Mouse (Mus musculus): ENCODE measurements around the gene Dsn1. TPM values are rescaled to one million over a fixed set of nuclear protein-coding genes. Genes with fewer than 3 reads are reported as not detected.

The Dsn1 gene
- polyA plus RNA-seq, 1 experiment = 5.0 TPM

DNA sequence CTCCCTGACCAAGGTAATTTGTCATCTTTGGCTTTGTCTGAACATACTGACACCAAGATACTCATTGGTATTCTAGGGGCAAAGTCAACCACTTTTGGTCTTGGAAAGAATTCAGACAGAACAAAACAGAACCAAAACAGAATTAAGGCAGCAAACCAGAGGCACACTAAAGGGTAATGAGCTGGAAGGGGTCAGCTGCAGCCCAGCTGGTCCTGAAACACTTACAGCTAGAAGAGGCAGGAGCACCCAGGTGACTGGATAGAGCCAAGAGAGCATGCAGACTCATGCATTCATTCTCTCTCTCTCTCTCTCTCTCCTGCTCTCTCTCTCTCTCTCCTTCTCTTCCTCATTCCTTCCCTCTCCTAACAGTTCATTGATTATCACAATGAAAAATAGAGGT, 30.2 kb downstream of the Dsn1 start:
- DNase-seq (ENCODE audit: low read depth, low spot score) = no peak

DNA sequence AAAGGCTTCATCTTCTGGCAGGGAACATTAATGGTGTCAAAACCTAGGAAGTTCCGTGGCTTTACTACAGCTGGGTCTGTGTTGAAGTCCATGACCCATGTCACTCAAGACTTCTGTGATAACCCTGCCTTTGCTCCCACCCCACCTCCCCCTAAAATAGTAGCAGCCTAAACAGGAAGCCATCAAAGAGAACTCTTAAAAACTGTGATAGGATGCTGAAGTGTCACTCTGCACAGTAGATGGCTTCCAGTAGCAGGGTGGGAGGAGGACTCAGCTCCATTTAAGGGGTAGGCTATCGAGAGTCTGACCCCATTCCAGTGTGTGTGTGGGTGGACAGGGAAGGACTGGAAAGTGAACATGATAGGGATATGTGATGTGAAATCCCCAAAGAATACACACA, 32.0 kb downstream of the Dsn1 start:
- 68% methylated on average over 2 of the region's 2 CpGs for WGBS
- DNase-seq (ENCODE audit: low read depth, low spot score) = no peak

DNA sequence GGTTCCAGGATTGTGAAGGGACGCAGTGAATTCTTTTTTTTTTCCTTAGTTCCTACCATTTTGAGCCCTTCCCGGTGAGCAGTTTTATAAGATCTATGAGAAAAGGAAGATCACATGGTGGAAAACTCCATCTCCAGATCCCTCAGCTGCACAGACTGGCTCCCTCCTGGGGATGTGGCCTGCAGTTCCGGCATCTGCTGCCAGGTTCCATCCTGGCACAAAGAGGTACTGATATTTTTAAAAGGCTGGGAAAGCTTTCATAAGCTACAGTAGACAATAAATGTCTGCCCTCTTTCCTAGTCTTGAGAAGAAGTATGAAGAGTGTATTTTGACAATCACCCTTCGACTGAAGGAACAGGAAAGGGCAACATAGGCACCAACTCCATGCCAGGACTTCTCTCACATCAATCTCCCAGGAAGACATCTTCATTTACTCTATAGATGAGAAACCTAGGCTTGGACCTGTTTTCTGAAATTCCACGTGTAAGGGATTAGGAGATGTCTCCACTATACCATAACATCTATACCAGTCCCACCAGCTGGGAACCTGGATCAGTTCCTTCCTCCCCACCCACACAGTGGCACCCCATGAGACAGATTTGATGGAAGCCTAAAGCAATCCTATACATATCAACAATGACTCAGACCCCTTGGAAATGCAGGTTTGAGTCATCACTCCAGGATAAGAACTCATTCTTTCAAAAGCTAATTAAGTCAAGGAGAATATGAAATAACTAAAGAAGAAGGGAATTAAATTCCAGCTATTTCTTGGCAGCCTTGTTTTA, 33.4 kb downstream of the Dsn1 start:
- no peak for DNase-seq (ENCODE audit: low read depth, low spot score)
- 86% methylated on average over 5 of the region's 5 CpGs for WGBS

DNA sequence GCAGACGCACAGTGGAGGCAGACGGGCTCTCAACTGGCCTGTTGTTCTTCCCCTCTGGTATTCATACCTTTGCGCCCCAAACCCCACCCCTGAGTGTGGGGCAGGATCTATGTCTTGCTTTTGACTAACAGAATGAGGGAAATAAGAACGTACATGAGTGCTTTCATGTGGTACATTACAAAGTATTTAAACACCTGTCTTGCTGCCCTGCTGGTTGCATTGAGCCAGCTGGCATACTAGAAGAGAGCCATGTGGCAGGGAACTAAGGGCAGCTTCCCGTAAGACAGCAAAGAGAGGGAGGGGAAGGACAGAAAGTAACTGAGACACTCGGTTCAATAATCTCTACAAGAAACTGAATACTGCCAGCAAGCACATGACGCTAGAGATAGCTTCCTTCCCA, 36.7 kb downstream of the Dsn1 start:
- 76% methylated on average over 7 of the region's 7 CpGs for WGBS
- no peak for DNase-seq (ENCODE audit: low read depth, low spot score)

DNA sequence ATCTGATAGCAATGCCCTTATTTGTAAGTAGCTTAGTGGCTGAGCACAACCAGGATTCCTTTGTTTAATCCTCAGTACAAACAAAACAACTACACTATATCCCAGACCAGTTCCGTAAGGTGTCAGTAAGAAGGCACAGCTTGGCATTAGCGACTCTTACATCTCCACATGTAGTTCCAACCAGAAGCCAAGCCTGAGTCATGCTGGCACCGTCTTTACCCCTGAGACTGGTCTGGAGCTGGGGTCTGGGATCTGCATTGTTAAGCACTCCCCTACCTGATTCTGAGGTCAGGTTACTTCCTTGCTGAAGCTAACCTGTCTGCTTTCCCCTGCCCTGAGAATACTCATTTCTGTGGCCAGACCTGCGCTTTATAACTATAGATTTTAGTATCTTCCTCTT, 38.5 kb downstream of the Dsn1 start:
- no peak for DNase-seq (ENCODE audit: low read depth, low spot score)
- 78% methylated on average over 4 of the region's 4 CpGs for WGBS

DNA sequence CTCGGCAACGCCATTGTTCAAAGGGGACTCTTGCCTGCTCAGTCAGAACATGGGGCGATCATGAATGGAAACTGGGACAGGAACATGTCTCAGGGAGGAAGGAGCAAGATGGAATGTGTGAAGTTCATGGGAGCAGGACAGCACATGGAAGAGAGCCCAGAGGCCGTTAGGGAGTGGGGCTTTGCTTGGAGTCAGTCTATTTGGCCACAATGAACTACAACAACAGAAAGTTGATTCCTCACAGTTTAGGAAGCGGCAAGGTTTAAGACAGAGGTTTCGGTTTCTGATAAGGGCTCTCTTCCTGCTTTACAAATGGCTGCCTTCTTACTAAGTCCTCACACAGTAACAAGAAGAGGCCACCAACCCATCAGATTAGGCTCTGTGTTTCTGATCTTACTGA, 39.6 kb downstream of the Dsn1 start:
- WGBS = 73% methylated on average over 6 of the region's 6 CpGs
- DNase-seq (ENCODE audit: low read depth, low spot score) = no peak

DNA sequence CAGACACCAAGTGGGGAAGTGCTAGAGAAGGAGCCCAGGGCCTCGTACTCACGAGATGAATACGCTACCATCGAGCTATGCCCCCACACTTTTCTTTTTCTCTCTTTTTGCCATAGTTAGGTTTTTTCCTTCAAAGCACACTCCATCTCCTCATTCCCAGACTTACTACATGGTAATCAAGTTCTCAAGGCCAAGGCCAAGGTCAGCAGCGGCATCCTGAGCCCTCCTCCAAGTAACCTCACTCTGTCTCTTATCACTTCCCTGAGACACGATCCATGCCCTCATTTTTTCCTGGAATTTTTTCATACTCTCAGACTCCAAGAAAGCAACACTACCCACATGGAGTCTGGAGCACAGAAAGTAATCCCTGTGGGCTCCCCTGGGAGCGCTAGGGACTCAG, 43.1 kb downstream of the Dsn1 start:
- DNase-seq (ENCODE audit: low read depth, low spot score) = no peak
- WGBS = 89% methylated on average over 7 of the region's 7 CpGs

DNA sequence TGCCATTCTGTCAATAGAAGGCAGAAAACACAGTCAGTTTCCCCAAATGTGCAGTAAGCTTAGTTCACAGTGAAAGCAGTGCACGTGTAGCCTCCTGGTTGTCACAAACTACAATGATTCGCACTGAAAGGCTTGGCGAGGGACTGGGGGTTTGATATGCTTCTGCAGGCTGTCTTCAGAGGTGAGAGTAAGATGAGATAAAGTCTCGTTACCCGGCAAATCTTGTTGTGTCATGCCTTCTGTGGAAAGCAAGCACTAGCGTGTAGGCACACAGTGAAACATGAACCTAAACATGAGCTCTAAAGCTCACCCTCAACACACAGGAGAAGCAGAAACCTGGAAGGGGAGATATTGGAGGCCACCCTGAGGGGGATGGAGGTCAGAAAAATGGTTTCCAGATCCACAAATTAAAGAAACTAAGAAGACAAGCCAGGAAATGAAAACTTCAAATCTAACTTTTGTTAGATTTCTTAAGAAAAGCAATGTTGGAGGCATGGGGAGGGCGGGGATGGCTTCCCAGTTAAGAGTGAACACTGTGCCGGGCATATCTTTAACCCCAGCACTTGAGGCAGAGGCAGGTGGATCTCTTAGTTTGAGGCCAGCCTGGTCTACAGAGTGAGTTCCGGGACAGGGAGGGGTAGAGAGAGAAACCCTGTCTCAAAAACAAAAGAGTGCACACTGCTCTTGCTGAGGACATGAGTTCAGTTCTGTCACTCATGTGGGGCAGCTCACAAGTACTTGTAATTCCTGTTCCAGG, 48.3 kb downstream of the Dsn1 start:
- WGBS = 93% methylated on average over 9 of the region's 9 CpGs

DNA sequence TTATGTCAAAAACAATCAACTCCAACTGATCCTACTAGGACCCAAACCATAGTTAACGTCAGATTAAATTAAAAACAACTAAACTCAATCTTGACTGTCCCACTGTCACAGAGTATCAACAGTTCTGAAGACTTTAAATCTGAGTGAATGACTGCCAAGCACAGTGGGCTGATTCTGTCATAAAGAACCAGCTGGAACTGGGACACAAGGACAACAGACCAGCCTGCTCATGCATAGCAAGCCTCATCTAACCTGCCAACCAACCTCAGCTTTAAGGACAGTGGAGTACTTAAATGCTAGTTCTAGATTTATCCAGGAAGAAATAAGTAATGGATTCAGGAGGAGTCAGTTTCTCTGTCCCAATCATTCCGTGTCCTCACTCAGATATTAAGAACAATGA, 49.9 kb downstream of the Dsn1 start:
- WGBS = 93% methylated on average over 2 of the region's 2 CpGs
- no peak for DNase-seq (ENCODE audit: low read depth, low spot score)

More for the DNA sequence above, 48.3 kb downstream of the Dsn1 start:
- DNase-seq (ENCODE audit: low read depth, low spot score) = no peak

DNA sequence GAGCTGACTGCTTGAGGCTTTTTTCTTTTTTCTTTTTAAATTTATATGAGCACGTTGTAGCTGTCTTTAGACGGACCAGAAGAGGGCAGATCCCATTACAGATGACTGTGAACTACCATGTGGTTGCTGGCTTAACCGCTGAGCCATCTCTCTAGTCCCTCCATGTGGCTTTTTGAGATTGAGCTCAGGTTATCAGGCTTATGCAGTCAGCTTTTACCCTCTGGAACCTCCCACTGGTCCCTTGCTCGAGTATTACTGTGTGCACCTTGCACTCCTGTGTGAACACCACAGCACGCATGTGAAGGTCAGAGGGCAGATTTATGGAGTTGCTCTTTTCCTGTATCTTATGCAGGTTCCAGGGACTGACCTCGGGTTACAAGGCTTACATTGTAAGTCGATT, 50.6 kb downstream of the Dsn1 start:
- 73% methylated on average over 7 of the region's 7 CpGs for WGBS
- no peak for DNase-seq (ENCODE audit: low read depth, low spot score)

DNA sequence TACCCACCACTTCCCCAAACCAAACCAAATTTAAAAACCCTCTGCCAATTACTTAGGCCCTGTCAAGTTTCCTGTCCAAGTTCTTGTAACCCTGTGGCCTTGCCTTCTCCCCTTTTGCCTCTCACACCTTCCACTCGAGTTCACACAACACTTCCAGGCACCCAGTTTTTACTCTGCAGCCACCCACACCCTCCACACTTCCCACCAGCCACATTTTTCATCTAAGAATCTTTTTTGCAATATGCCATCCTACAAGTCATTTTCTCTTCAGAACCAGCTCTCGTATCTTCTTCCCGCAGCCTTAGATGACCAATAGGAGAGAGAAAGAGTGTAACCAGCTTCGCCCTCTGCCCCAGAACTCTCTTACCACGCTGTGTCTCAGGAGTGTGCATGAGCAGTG, 52.5 kb downstream of the Dsn1 start:
- WGBS = 91% methylated on average over 5 of the region's 5 CpGs
- no peak for DNase-seq (ENCODE audit: low read depth, low spot score)

DNA sequence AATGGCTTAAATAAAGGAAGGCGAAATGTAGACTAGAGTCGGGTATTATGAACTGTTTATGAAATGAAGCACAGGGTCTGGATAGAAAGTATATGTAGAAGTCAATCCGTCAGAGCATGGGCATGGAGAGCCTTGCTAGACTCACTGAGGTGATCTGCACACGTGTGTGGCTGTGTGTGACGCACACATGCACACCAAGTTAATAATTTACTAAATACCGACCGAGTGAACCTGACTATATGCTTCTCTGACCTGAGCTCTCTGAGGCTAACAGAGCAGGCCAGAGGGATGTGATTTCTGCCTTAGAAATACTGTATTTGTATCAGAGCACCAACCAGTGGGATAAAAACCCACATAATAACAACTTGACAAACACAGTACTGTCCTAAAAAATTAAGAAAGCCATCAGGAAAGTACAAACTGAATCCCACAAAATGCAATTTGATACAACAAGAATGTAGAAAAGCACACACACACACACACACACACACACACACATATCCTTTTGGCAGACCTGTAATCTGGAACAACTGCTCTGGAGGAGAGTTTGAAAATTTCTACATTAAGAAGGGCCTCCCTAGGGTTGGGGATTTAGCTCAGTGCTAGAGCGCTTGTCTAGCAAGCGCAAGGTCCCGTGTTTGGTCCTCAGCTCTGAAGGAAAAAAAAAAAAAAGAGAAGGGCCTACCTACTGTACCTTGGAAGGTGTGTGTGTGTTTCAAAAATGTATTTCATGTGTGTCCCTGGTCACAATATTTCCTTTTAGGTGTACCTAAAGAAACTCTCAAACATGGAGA, 55.5 kb downstream of the Dsn1 start:
- DNase-seq (ENCODE audit: low read depth, low spot score) = peak; percentile 7
- WGBS = 60% methylated on average over 10 of the region's 10 CpGs

DNA sequence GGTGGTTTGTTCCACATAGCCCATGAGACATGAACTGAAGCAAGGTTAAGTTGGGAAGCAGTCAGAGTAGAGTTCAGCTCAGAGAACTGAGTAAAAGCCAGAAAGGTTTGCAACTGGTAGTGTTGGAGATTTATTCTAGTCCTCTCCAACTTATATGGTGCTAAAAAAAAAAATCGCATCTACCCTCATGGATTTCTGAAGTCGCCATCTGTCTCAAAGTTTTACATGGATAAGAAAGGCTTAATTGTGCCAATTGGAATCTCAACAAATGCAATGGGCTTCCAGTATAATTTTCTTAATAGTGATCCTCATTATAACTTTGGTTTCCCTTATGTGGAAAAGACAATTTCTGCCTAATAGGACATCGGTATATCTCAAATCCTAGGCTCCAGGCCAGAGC, 56.1 kb downstream of the Dsn1 start:
- WGBS = 93% methylated on average over 3 of the region's 3 CpGs

More for the DNA sequence above, 56.1 kb downstream of the Dsn1 start:
- DNase-seq (ENCODE audit: low read depth, low spot score) = no peak

Other genes starting within 250 kb of the Dsn1 start
- 827 and 975 TPM in 2 replicates for gene Myl9, start 231.7 kb downstream of the Dsn1 start, polyA plus RNA-seq (2012; rRNA removed)
- 3.2 and 3.8 TPM in 2 replicates for gene Tgif2, start 167.1 kb downstream of the Dsn1 start, polyA plus RNA-seq (2012; rRNA removed)
- 0.62 and 1.3 TPM in 2 replicates for gene 4930518I15Rik, start 149.2 kb downstream of the Dsn1 start, polyA plus RNA-seq (2012; rRNA removed)
- gene Rab5if, start 144.0 kb downstream of the Dsn1 start, polyA plus RNA-seq (2012; rRNA removed) = 94.1 and 99.0 TPM in 2 replicates
- 0.89 and 2.0 TPM in 2 replicates for gene Sla2, start 120.0 kb downstream of the Dsn1 start, polyA plus RNA-seq (2012; rRNA removed)
- 58.2 and 71.7 TPM in 2 replicates for gene Ndrg3, start 15.1 kb downstream of the Dsn1 start, polyA plus RNA-seq (2012; rRNA removed)
- gene Soga1, start 72.1 kb upstream of the Dsn1 start, polyA plus RNA-seq (2012; rRNA removed) = 2.1 and 3.0 TPM in 2 replicates
- 15.5 and 29.7 TPM in 2 replicates for gene Tldc2, start 79.9 kb upstream of the Dsn1 start, polyA plus RNA-seq (2012; rRNA removed)
- gene Samhd1, start 128.1 kb upstream of the Dsn1 start, polyA plus RNA-seq (2012; rRNA removed) = 28.3 and 47.1 TPM in 2 replicates
- 5.0 and 9.5 TPM in 2 replicates for gene Rbl1, start 197.4 kb upstream of the Dsn1 start, polyA plus RNA-seq (2012; rRNA removed)